Mouse (Mus musculus): ENCODE measurements around the gene Plscr5.
"Not testable (repeated sequence)": the region's sequence is repeated elsewhere in the genome, so short reads cannot be mapped to it uniquely, and the experiment has no call there.

The Plscr5 gene

DNA sequence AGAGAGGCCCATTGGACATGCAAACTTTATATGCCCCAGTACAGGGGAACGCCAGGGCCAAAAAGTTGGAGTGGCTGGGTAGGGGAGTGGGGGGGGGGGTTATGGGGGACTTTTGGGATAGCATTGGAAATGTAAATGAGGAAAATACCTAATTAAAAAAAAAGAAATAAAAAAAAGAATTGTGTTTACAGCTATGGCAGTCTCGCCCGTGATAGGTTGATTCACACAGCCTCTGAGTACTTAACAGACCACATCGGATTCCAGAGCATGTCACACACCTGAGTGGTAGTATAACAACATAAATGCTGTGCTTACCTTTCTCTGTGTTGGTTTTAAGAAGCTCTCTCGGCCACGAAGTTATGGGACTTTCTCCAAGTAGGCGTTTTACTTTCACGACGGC is at the start of gene Plscr5:
Gene Plscr5, plus strand, starts transcription at position 301 of the 400 bp plus-strand sequence.
- DNase-seq (ENCODE audit: low spot score in 2 of 2) = not testable (repeated sequence)

- DNase-seq (ENCODE audit: low spot score in 2 of 2) = no peak
These were observed 45.0 kb upstream of the Plscr5 start for GRCm38 (mm10) chr9:92147555-92148248.

DNA sequence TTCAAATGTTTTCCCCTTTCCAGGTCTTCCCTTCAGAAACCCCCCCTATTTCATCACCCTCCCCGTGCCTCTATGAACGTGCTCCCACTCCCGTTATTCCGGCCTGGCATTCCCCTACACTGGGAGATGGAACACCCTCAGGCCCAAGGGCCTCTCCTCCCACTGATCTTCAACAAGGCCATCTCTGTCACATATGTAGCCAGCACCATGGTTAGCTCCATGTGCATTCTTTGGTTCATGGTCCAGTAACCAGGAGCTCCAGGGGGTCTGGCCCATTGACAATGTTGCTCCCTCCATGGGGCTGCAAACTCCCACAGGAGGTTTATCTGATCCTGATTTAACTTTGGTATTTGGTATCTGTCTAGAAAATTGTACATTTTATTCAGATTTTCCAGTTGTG is 30.5 kb upstream of the Plscr5 start:
- DNase-seq (ENCODE audit: low spot score in 2 of 2) = no peak

GRCm38 (mm10) chr9:92173318-92173985 is 19.3 kb upstream of the Plscr5 start:
- no peak for DNase-seq (ENCODE audit: low spot score in 2 of 2)

DNA sequence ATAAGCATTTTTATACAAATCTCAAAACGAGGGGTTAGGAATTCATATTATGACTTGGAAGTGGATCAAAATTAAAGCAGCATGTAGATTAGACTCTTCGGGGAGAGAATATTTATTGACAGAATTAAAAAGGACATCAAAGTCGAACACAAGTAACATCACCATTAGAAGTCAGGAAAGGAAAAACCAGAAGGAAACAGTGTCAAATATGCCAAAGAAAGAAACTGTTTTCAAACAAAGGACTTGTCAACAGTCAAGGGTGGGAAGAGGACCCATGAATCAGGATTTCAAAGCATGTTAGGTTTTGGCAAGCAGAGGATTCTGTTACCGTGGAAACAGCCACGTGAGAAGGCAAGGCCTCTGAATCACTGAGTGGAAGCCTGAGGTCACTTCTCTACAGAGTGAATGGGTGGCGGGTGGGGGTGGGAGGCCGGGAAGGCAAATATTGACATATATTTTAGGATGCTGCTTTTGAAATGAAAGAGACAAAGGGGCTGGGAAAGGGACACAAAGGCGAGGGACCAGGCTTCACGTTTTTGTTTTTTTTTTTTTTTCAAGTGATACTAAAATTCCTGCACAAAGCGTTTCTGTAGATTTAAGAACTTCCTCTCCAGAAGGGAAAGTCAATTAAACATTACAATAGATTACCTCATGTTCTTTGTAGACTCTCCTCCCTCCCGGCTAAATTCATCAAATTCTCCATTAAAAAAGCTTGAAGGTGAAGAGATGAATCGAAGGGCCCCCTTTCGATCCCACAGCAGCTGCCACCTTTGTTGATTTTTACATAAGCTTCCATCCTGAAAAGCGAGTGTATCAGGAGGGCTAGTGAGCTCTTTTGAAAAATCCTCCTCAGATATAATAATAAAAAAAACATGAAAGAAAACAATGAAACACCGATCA is 18.3 kb upstream of the Plscr5 start:
- DNase-seq (ENCODE audit: low spot score in 2 of 2) = peak in 1 of 2 experiments; percentile 28

GRCm38 (mm10) chr9:92178861-92179469 is 13.8 kb upstream of the Plscr5 start:
- no peak for DNase-seq (ENCODE audit: low spot score in 2 of 2)

- no peak for DNase-seq (ENCODE audit: low spot score in 2 of 2)
These were observed 1.4 kb upstream of the Plscr5 start for GRCm38 (mm10) chr9:92191295-92191694.

GRCm38 (mm10) chr9:92198408-92198807 is 5.7 kb downstream of the Plscr5 start:
- no peak for DNase-seq (ENCODE audit: low spot score in 2 of 2)

- DNase-seq (ENCODE audit: low spot score in 2 of 2) = no peak
These were observed 6.8 kb downstream of the Plscr5 start for GRCm38 (mm10) chr9:92199564-92199963.

- DNase-seq (ENCODE audit: low spot score in 2 of 2) = no peak
These were observed 11.7 kb downstream of the Plscr5 start for GRCm38 (mm10) chr9:92204397-92204796.

DNA sequence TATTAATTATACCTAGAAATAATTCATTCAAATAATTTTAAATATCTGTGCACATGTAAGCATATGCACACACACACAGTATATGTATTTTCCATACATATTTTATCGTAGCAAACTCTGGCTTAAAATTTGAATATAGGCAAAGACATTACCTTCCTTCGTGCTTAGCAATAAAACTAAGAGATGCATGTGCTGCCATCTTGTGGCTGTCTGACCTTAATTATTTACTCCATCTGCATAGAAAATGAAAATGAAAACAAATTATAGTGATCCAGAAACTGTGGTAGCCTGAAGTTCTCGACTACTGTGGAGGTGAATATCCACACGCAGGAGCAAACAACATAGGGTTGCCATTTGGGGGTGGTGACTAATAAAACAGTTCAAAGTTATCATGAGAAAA is 14.6 kb downstream of the Plscr5 start:
- DNase-seq (ENCODE audit: low spot score in 2 of 2) = no peak

DNA sequence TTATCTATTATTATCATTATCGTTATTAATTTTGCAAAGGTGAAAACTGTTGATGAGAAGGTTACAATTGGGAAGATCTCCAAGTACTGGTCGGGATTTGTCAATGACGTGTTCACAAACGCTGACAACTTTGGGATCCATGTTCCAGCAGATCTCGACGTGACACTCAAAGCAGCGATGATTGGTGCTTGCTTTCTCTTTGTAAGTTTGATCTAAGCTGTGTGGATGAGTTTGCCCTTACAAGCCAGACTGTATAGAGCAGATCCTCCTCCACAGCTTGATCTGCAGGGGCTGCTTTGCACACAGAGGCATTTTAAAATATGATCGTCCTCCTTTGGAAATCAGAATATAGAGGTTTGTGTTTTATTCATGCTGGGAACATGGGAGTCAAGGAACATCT is 15.0 kb downstream of the Plscr5 start:
- no peak for DNase-seq (ENCODE audit: low spot score in 2 of 2)

GRCm38 (mm10) chr9:92209850-92210249 is 17.1 kb downstream of the Plscr5 start:
- no peak for DNase-seq (ENCODE audit: low spot score in 2 of 2)

GRCm38 (mm10) chr9:92210386-92210967 is 17.7 kb downstream of the Plscr5 start:
- DNase-seq (ENCODE audit: low spot score in 2 of 2) = no peak

DNA sequence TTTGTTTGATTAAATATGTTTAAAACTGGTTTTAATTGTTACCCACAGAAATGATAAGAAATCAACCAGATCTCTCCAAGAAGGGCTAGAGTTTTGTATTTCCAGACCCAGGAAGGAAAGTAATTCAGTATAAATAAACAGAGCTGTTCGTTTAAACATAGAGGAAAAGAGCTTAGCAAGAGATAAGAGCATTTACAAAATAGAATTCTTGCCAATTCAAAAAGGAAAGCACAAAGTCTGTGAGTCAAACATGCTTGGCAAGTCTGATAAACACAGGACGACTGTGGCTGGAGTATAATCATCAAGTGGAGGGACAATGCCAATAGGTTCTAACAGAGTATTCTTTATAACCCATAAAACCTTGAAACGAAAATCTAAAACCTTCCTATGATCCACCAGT is 18.3 kb downstream of the Plscr5 start:
- DNase-seq (ENCODE audit: low spot score in 2 of 2) = no peak

DNA sequence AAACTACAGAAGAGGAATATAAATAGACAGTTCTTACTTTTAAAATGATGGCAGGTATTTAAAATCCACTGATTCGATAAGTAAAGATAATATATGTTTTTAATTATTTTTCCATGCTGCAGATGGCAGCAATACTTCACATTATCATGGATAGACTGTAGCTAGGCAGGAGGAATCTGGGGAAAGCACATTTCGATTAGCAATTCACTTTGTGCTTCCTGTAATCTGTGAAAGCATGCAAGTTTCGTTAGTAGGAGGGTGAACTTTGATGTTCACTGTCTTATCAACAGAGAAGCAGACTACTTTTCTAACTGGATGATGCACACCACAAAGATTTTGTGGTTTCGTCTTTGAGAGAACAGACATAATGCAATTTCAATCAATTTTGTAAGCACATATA is 24.7 kb downstream of the Plscr5 start:
- no peak for DNase-seq (ENCODE audit: low spot score in 2 of 2)

DNA sequence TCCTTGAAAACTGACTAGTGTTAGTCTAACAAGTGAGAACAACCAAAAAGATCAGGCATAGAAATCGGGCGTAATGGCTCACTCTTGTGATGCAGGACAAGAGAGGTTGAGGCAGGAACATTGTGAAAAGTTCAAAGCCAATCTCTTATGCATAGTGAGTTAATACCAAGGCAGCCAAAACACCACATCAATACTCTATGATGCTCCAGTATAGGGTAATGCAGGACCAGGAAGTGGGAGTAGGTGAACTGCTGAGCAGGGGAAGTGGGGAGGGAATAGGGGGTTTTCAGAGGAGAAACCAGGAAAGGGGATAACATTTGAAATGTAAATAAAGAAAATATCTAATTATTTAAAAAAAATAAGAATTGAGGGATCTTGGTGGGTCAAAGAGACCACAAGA is 25.2 kb downstream of the Plscr5 start:
- no peak for DNase-seq (ENCODE audit: low spot score in 2 of 2)

- DNase-seq (ENCODE audit: low spot score in 2 of 2) = no peak
These were observed 27.4 kb downstream of the Plscr5 start for GRCm38 (mm10) chr9:92220151-92220550.

DNA sequence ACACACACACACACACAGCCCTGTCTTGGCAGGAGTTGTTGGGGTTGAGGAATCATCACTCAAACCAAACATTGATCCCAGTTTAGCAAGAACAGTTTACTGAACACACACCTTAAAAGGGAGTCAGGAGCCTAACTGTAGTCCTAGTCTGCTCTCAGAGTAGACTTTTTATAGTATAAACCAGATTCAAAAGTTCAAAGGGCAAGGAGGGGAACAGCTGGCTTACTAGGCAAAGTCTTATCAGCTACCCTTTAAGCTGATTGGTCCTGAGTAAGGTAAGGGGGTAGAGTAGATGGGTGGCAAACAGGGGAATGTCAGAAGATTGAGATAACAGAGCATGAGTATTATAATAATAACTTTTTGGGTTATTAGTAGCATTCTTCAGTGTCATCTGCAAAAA is 28.7 kb downstream of the Plscr5 start:
- no peak for DNase-seq (ENCODE audit: low spot score in 2 of 2)

GRCm38 (mm10) chr9:92224598-92225231 is 32.0 kb downstream of the Plscr5 start:
- DNase-seq (ENCODE audit: low spot score in 2 of 2) = no peak

GRCm38 (mm10) chr9:92226127-92226655 is 33.5 kb downstream of the Plscr5 start:
- DNase-seq (ENCODE audit: low spot score in 2 of 2) = no peak

Measured in frontal cortex, postnatal 14 days (tissue).